Mouse (Mus musculus): Measurements from ENCODE around the gene Crybb1. TPM values are rescaled to one million over a fixed set of nuclear protein-coding genes. Genes with fewer than 3 reads are reported as not detected.
A peak's percentile ranks its signal among the peaks of the same experiment; 100 is the strongest.

Gene Crybb1
- polyA plus RNA-seq, 1 experiment, result not detected

GRCm38 (mm10) chr5:112317328-112317727 lies 61.7 kb downstream of the Crybb1 start:
- Histone ChIP-seq H3K27ac (replicated peaks; ENCODE audit: low read depth, low read length) (peak overlapping the region; percentile 73), H3K4me3 (ENCODE audit: insufficient read depth, low read depth, low read length) (no peak overlapping the region), H3K4me1 (ENCODE audit: control insufficient read depth, insufficient read depth, insufficient read length, low read length) (no peaks in the 10 kb centered on the region)

Other genes starting within 250 kb of the Crybb1 start
- not detected in 2 replicates for gene Cryba4, start 3.3 kb upstream of the Crybb1 start, polyA plus RNA-seq (2012; ENCODE audit: insufficient read depth, insufficient read length, missing spikeins)
- 23.8 and 30.1 TPM in 2 replicates for gene Tpst2, start 20.9 kb downstream of the Crybb1 start, polyA plus RNA-seq (2012; ENCODE audit: insufficient read depth, insufficient read length, missing spikeins)
- gene Tfip11, start 70.5 kb downstream of the Crybb1 start, polyA plus RNA-seq (2012; ENCODE audit: insufficient read depth, insufficient read length, missing spikeins), result 9.5 and 9.8 TPM in 2 replicates
- gene Srrd, start 87.2 kb downstream of the Crybb1 start, polyA plus RNA-seq (2012; ENCODE audit: insufficient read depth, insufficient read length, missing spikeins), result 8.3 and 14.3 TPM in 2 replicates
- gene Hps4, start 87.3 kb downstream of the Crybb1 start, polyA plus RNA-seq (2012; ENCODE audit: insufficient read depth, insufficient read length, missing spikeins), result 8.0 and 11.9 TPM in 2 replicates
- not detected in 2 replicates for gene Gm6583, start 100.2 kb downstream of the Crybb1 start, polyA plus RNA-seq (2012; ENCODE audit: insufficient read depth, insufficient read length, missing spikeins)
- 1.0 and 1.5 TPM in 2 replicates for gene Asphd2, start 139.1 kb downstream of the Crybb1 start, polyA plus RNA-seq (2012; ENCODE audit: insufficient read depth, insufficient read length, missing spikeins)
- not detected in 2 replicates for gene Gm6588, start 193.6 kb downstream of the Crybb1 start, polyA plus RNA-seq (2012; ENCODE audit: insufficient read depth, insufficient read length, missing spikeins)